Mouse (Mus musculus): ENCODE measurements around the gene Ccdc92. TPM values are rescaled to one million over a fixed set of nuclear protein-coding genes. Genes with fewer than 3 reads are reported as not detected.

Ccdc92 gene
- total RNA-seq, 2 experiments from 2014 or later = 0.30 to 0.45 TPM

Other genes with a start within 250 kb of the Ccdc92 start
- 10 to 100 TPM; 31.2 to 33.2 TPM for gene Atp6v0a2, start 233.8 kb downstream of the Ccdc92 start, total RNA-seq (2021)
- gene Dnah10, start 137.3 kb downstream of the Ccdc92 start, total RNA-seq (2021) = under 1 TPM; 0.05 to 0.18 TPM
- gene Zfp664, start 267 bp upstream of the Ccdc92 start, total RNA-seq (2021) = 10 to 100 TPM; 15.9 to 22.7 TPM
- gene Rflna, start 140.8 kb upstream of the Ccdc92 start, total RNA-seq (2021) = not detected

Measured in gastrocnemius, adult 18-20 months (tissue).